Mouse (Mus musculus): Measurements from ENCODE around the gene 6820408C15Rik. TPM values are rescaled to one million over a fixed set of nuclear protein-coding genes. Genes with fewer than 3 reads are reported as not detected.

Gene 6820408C15Rik
- total and polyA plus RNA-seq, 3 experiments = not detected

GRCm38 (mm10) chr2:152393225-152394017, 22.0 kb upstream of the 6820408C15Rik start:
- peaks cover 27% of the 10 kb centered on the region for H3K9me3 ChIP-seq (replicated peaks; ENCODE audit: low read length)
- in situ Hi-C loops (cut with MboI; ENCODE audit: low pct_ligation_motif_present, low pct_unique_long_range_greater_than_20kb, low sequenced_read_pairs) = no loop called here
- H3K4me3 ChIP-seq (replicated peaks in 1 of 3; ENCODE audit: low read depth in 2 of 3, low read length in 2 of 3, poor library complexity in 1 of 3) = no peak overlapping the region
- no peaks in the 10 kb centered on the region for H3K79me2 ChIP-seq (replicated peaks; ENCODE audit: control insufficient read depth, extremely low read depth, insufficient read depth, poor library complexity, severe bottlenecking)
- dilution Hi-C loops (cut with MboI; ENCODE audit: extremely low pct_ligation_motif_present, extremely low pct_unique_long_range_greater_than_20kb, low sequenced_read_pairs) = no loop called here
- H3K27me3 ChIP-seq (replicated peaks) = peaks cover 10% of the 10 kb centered on the region
- TF ChIP-seq ZKSCAN1 (IDR thresholded peaks at IDR 0.05; ENCODE audit: borderline replicate concordance, low read depth, low read length) = no peak
- TF ChIP-seq ZMIZ1 (IDR thresholded peaks at IDR 0.05; ENCODE audit: low read depth, low read length) = no peak
- TF ChIP-seq ZC3H11A (IDR thresholded peaks at IDR 0.05; ENCODE audit: low read depth, low read length) = no peak
- no peak for TF ChIP-seq TCF12 (IDR thresholded peaks at IDR 0.05; ENCODE audit: low read depth, low read length)
- TF ChIP-seq ETS1 (conservative IDR thresholded peaks at IDR 0.05; ENCODE audit: low read depth, low read length) = no peak
- no peak for TF ChIP-seq PAX5 (IDR thresholded peaks at IDR 0.05; ENCODE audit: low read length)
- no peak for TF ChIP-seq USF2 (conservative IDR thresholded peaks at IDR 0.05; ENCODE audit: low read depth, low read length)
- no peak for TF ChIP-seq E2F4 (IDR thresholded peaks at IDR 0.05; ENCODE audit: insufficient replicate concordance, low read depth, low read length)
- no peak for TF ChIP-seq USF1 (IDR thresholded peaks at IDR 0.05; ENCODE audit: low read depth, low read length)
- TF ChIP-seq MYC (IDR thresholded peaks at IDR 0.05; ENCODE audit: low read depth, low read length) = no peak
- no peak for TF ChIP-seq MXI1 (IDR thresholded peaks at IDR 0.05; ENCODE audit: low read depth, low read length)
- no peak for TF ChIP-seq RAD21 (IDR thresholded peaks at IDR 0.05; ENCODE audit: low read depth, low read length)
- TF ChIP-seq MEF2A (IDR thresholded peaks at IDR 0.05; ENCODE audit: borderline replicate concordance, low read depth, low read length) = no peak
- TF ChIP-seq SIN3A (IDR thresholded peaks at IDR 0.05; ENCODE audit: low read length) = no peak
- TF ChIP-seq BHLHE40 (IDR thresholded peaks at IDR 0.05; ENCODE audit: low read depth, low read length) = no peak
- no peak for TF ChIP-seq SMC3 (IDR thresholded peaks at IDR 0.05; ENCODE audit: low read depth, low read length)
- no peak for TF ChIP-seq MAX (IDR thresholded peaks at IDR 0.05; ENCODE audit: low read length)
- peaks cover 0 to 2% of the 10 kb centered on the region in 2 experiments; a peak in 1 of 4 replicates for H3K4me1 ChIP-seq (ENCODE audit: control insufficient read depth in 1 of 2, insufficient read depth in 2 of 2)
- no peak overlapping the region for H3K27ac ChIP-seq (ENCODE audit: insufficient read depth, low read depth)
- DNase-seq (ENCODE audit: extremely low read depth) = no peak
- H3K4me2 ChIP-seq (ENCODE audit: insufficient read depth, low read depth, poor library complexity, severe bottlenecking) = no peak overlapping the region
- H3K9ac ChIP-seq (ENCODE audit: insufficient read depth, low read depth) = no peak overlapping the region
- H3K36me3 ChIP-seq (replicated peaks in 1 of 2; ENCODE audit: control insufficient read depth in 1 of 2, insufficient read depth in 1 of 2, low read length in 1 of 2) = no peaks in the 10 kb centered on the region

GRCm38 (mm10) chr2:152395271-152395920, 20.0 kb upstream of the 6820408C15Rik start:
- no peak overlapping the region for H3K4me3 ChIP-seq (replicated peaks in 1 of 3; ENCODE audit: low read depth in 2 of 3, low read length in 2 of 3, poor library complexity in 1 of 3)
- H3K27me3 ChIP-seq (replicated peaks) = peaks cover 20% of the 10 kb centered on the region
- no peak for DNase-seq (ENCODE audit: extremely low read depth)
- TF ChIP-seq USF1 (IDR thresholded peaks at IDR 0.05; ENCODE audit: low read depth, low read length) (no peak), TBP (conservative IDR thresholded peaks at IDR 0.05; ENCODE audit: low read depth, low read length) (no peak), MAX (IDR thresholded peaks at IDR 0.05; ENCODE audit: low read length) (no peak), RCOR1 (conservative IDR thresholded peaks at IDR 0.05; ENCODE audit: low read depth, low read length) (no peak), ZNF384 (IDR thresholded peaks at IDR 0.05; ENCODE audit: low read depth, low read length) (no peak), ZMIZ1 (IDR thresholded peaks at IDR 0.05; ENCODE audit: low read depth, low read length) (no peak), HCFC1 (IDR thresholded peaks at IDR 0.05; ENCODE audit: low read depth, low read length) (no peak), MEF2A (IDR thresholded peaks at IDR 0.05; ENCODE audit: borderline replicate concordance, low read depth, low read length) (no peak), MAFK (IDR thresholded peaks at IDR 0.05; ENCODE audit: insufficient replicate concordance, low read length) (no peak), CHD2 (IDR thresholded peaks at IDR 0.05; ENCODE audit: low read length) (no peak), KAT2A (IDR thresholded peaks at IDR 0.05; ENCODE audit: insufficient replicate concordance, low read length) (no peak), NRF1 (IDR thresholded peaks at IDR 0.05; ENCODE audit: low read depth, low read length) (no peak), CTCF (conservative IDR thresholded peaks at IDR 0.05 in 1 of 2, IDR thresholded peaks at IDR 0.05 in 1 of 2; ENCODE audit: low read depth in 2 of 2, low read length in 2 of 2) (no peak), E2F4 (IDR thresholded peaks at IDR 0.05; ENCODE audit: insufficient replicate concordance, low read depth, low read length) (no peak), BHLHE40 (IDR thresholded peaks at IDR 0.05; ENCODE audit: low read depth, low read length) (no peak), EP300 (IDR thresholded peaks at IDR 0.05; ENCODE audit: low read length) (no peak), POLR2A (IDR thresholded peaks at IDR 0.05; ENCODE audit: low read depth, low read length) (no peak)
- no peaks in the 10 kb centered on the region for H3K36me3 ChIP-seq (replicated peaks in 1 of 2; ENCODE audit: control insufficient read depth in 1 of 2, insufficient read depth in 1 of 2, low read length in 1 of 2)
- peaks cover 34% of the 10 kb centered on the region for H3K9me3 ChIP-seq (replicated peaks; ENCODE audit: low read length)
- H3K27ac ChIP-seq (ENCODE audit: insufficient read depth, low read depth) = no peak overlapping the region
- no peaks in the 10 kb centered on the region for H3K79me2 ChIP-seq (replicated peaks; ENCODE audit: control insufficient read depth, extremely low read depth, insufficient read depth, poor library complexity, severe bottlenecking)
- H3K4me1 ChIP-seq (ENCODE audit: control insufficient read depth in 1 of 2, insufficient read depth in 2 of 2) = peaks cover 0 to 2% of the 10 kb centered on the region in 2 experiments; a peak in 1 of 4 replicates
- H3K4me2 ChIP-seq (ENCODE audit: insufficient read depth, low read depth, poor library complexity, severe bottlenecking) = no peak overlapping the region
- dilution Hi-C loops (cut with MboI; ENCODE audit: extremely low pct_ligation_motif_present, extremely low pct_unique_long_range_greater_than_20kb, low sequenced_read_pairs) (no loop called here), in situ Hi-C loops (cut with MboI; ENCODE audit: low pct_ligation_motif_present, low pct_unique_long_range_greater_than_20kb, low sequenced_read_pairs) (no loop called here)
- H3K9ac ChIP-seq (ENCODE audit: insufficient read depth, low read depth) = no peak overlapping the region

All from CH12.LX (cell line).